12 mouse cellular contexts compared by ENCODE assay signal in the genomic region with DNA sequence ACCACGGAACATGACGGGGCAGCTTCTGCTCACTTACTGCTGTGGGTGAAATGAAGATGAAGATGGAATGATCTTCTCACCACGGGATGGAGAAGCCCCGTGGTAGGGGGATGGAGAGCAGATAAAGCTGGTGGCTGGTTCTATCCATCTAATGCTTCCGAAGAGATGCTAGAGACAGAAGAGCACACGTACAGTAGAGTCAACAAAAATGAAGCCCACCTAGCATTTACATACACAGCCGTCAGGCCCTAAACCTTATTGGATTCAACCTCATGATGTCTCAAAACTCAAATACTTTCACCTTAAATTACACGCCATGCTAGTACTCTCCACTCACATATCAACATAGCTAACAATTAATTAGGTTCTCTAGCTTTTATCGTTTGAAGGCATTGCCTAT.
"Had no signal": no experiment of that assay in that cellular context is flagged by ENCODE, and none has a peak within 500 bp of the region (broad histone marks: within the 10 kb centered on the region; RNA-seq: fewer than 3 reads in every experiment).

No protein-coding gene starts in this region.

- H3K36me3 ChIP-seq: kidney, embryonic 15.5 days; liver, embryonic 13.5 days had no signal

- H3K4me1 ChIP-seq: kidney, embryonic 15.5 days; liver, embryonic 13.5 days had no signal

- H3K9ac ChIP-seq: kidney, embryonic 15.5 days; liver, embryonic 13.5 days; lung, embryonic 14.5 days had no signal

- DNase-seq: kidney, adult 8-10 months; kidney, postnatal 10 days; kidney, postnatal 36 days; layer of hippocampus, postnatal 36 days; liver, embryonic 13.5 days; lung, embryonic 14.5 days; thymus, adult 18-20 months; thymus, postnatal 36 days had no signal

- H3K4me3 ChIP-seq: kidney, embryonic 15.5 days; left cerebral cortex, adult 2 months; liver, embryonic 13.5 days had no signal

- H3K27me3 ChIP-seq: kidney, embryonic 15.5 days; liver, embryonic 13.5 days had no signal

- H3K27ac ChIP-seq: kidney, embryonic 15.5 days; left cerebral cortex, adult 2 months; liver, embryonic 13.5 days; macrophage had no signal

- ATAC-seq: lung, postnatal 0 days had no signal

- H3K9me3 ChIP-seq: kidney, embryonic 15.5 days; liver, embryonic 13.5 days had no signal

- H3K4me2 ChIP-seq: kidney, embryonic 15.5 days; liver, embryonic 13.5 days; lung, embryonic 14.5 days had no signal
